Mouse (Mus musculus): ENCODE measurements around the gene Nacad. TPM values are rescaled to one million over a fixed set of nuclear protein-coding genes. Genes with fewer than 3 reads are reported as not detected.
A peak's percentile ranks its signal among the peaks of the same experiment; 100 is the strongest.

Nacad gene
- polyA plus RNA-seq, 1 experiment from 2014 or later, result 100.0 TPM

DNA sequence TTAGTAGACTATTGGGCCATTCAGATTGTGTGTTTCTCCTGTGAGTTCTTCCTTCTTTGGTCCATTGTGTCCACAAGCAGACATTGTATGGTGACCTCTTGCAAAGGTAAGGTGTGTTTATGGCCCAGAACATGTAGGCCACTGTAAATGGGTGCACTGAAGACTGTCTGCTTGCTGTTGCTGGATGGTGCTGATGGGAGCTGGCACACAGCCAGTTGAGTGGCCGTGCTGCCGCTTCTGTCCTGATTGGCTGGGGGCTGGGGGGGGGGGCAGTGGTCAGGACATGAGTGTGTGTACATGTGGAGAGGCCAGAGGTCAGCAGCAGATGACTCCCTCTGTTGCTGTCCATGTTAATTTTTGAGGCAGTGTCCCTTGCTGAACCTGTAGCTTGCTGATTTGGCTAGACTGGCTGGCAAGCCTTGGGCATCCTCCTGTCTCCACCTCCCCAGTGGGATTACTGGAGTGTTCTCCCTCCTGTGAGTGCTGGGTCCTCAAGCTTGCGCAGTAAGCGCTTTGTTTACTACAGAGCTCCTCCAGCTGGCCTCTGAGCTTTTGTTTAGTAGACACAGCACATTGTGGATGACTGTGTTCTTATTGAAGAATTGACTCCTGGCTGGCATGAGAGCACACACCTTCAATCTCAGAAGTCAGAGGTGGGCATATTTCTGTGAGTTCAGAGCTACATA lies 25.6 kb downstream of the Nacad start:
- no peaks in the 10 kb centered on the region for H3K9me3 ChIP-seq (ENCODE audit: control insufficient read depth, low read length)
- 68% methylated on average over 4 of the region's 4 CpGs for WGBS
- no peak for DNase-seq
- no peak overlapping the region for H3K4me3 ChIP-seq (replicated peaks; ENCODE audit: low read depth, low read length)
- ATAC-seq (ENCODE audit: low FRiP score, low TSS enrichment), result no peak
- H3K4me2 ChIP-seq (ENCODE audit: low read length), result no peak overlapping the region
- H3K27me3 ChIP-seq (ENCODE audit: control insufficient read depth, insufficient read depth, low read length), result no peaks in the 10 kb centered on the region
- peaks cover 12% of the 10 kb centered on the region for H3K36me3 ChIP-seq (ENCODE audit: control insufficient read depth, insufficient read depth, low read length)
- H3K9ac ChIP-seq (replicated peaks; ENCODE audit: low read length), result no peak overlapping the region
- H3K27ac ChIP-seq (replicated peaks; ENCODE audit: low read depth, low read length), result no peak overlapping the region
- no peaks in the 10 kb centered on the region for H3K4me1 ChIP-seq (ENCODE audit: control insufficient read depth, insufficient read depth, low read length)

GRCm38 (mm10) chr11:6579361-6579760 lies 26.5 kb downstream of the Nacad start:
- Histone ChIP-seq H3K4me3 (replicated peaks; ENCODE audit: low read depth, low read length) (no peak overlapping the region), H3K27me3 (ENCODE audit: control insufficient read depth, insufficient read depth, low read length) (no peaks in the 10 kb centered on the region), H3K27ac (replicated peaks; ENCODE audit: low read depth, low read length) (no peak overlapping the region), H3K36me3 (ENCODE audit: control insufficient read depth, insufficient read depth, low read length) (0 out of 2 replicates have a peak, but pooled peaks cover 6% of the 10 kb centered on the region), H3K4me2 (ENCODE audit: low read length) (no peak overlapping the region), H3K9me3 (ENCODE audit: control insufficient read depth, low read length) (no peaks in the 10 kb centered on the region), H3K9ac (replicated peaks; ENCODE audit: low read length) (no peak overlapping the region), H3K4me1 (ENCODE audit: control insufficient read depth, insufficient read depth, low read length) (no peaks in the 10 kb centered on the region)
- DNase-seq (no peak), ATAC-seq (ENCODE audit: low FRiP score, low TSS enrichment) (no peak)
- 95% methylated on average over 7 of the region's 7 CpGs for WGBS

DNA sequence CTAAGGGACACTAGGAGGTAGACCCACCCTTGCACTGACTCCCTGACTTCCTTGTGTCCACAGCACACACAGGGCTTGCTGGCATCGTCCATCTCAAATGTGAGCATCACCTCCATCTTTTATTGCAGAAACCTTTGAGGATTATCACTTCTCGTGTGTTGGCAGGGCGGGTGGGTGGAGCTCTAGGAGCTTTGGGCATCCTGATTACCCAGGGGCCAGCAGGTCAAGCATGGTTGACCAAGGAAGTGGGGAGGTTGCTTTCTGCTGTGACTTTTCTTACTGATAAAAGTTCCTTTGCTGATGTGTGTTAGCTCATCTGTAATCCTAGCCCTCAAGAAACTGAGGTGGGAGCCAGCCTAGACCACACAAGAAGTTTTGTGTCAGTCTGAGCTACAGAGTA lies 29.7 kb downstream of the Nacad start:
- Histone ChIP-seq H3K27ac (replicated peaks; ENCODE audit: low read depth, low read length) (no peak overlapping the region), H3K4me2 (ENCODE audit: low read length) (no peak overlapping the region), H3K9me3 (ENCODE audit: control insufficient read depth, low read length) (no peaks in the 10 kb centered on the region), H3K36me3 (ENCODE audit: control insufficient read depth, insufficient read depth, low read length) (peaks cover 24% of the 10 kb centered on the region), H3K4me1 (ENCODE audit: control insufficient read depth, insufficient read depth, low read length) (no peaks in the 10 kb centered on the region), H3K27me3 (ENCODE audit: control insufficient read depth, insufficient read depth, low read length) (no peaks in the 10 kb centered on the region), H3K4me3 (replicated peaks; ENCODE audit: low read depth, low read length) (no peak overlapping the region), H3K9ac (replicated peaks; ENCODE audit: low read length) (no peak overlapping the region)
- no peak for DNase-seq
- WGBS, result 73% methylated on average over 3 of the region's 3 CpGs
- ATAC-seq (ENCODE audit: low FRiP score, low TSS enrichment), result no peak

GRCm38 (mm10) chr11:6569410-6569777 lies 36.5 kb downstream of the Nacad start:
- H3K4me3 ChIP-seq (replicated peaks; ENCODE audit: low read depth, low read length), result no peak overlapping the region
- no peak overlapping the region for H3K9ac ChIP-seq (replicated peaks; ENCODE audit: low read length)
- H3K4me1 ChIP-seq (ENCODE audit: control insufficient read depth, insufficient read depth, low read length), result peaks cover 13% of the 10 kb centered on the region
- no peak for DNase-seq
- peaks cover 17% of the 10 kb centered on the region for H3K36me3 ChIP-seq (ENCODE audit: control insufficient read depth, insufficient read depth, low read length)
- no peaks in the 10 kb centered on the region for H3K9me3 ChIP-seq (ENCODE audit: control insufficient read depth, low read length)
- H3K4me2 ChIP-seq (ENCODE audit: low read length), result no peak overlapping the region
- WGBS, result 49% methylated on average over 3 of the region's 3 CpGs
- peak; percentile 54 for ATAC-seq (ENCODE audit: low FRiP score, low TSS enrichment)
- no peaks in the 10 kb centered on the region for H3K27me3 ChIP-seq (ENCODE audit: control insufficient read depth, insufficient read depth, low read length)
- H3K27ac ChIP-seq (replicated peaks; ENCODE audit: low read depth, low read length), result peak overlapping the region; percentile 73

DNA sequence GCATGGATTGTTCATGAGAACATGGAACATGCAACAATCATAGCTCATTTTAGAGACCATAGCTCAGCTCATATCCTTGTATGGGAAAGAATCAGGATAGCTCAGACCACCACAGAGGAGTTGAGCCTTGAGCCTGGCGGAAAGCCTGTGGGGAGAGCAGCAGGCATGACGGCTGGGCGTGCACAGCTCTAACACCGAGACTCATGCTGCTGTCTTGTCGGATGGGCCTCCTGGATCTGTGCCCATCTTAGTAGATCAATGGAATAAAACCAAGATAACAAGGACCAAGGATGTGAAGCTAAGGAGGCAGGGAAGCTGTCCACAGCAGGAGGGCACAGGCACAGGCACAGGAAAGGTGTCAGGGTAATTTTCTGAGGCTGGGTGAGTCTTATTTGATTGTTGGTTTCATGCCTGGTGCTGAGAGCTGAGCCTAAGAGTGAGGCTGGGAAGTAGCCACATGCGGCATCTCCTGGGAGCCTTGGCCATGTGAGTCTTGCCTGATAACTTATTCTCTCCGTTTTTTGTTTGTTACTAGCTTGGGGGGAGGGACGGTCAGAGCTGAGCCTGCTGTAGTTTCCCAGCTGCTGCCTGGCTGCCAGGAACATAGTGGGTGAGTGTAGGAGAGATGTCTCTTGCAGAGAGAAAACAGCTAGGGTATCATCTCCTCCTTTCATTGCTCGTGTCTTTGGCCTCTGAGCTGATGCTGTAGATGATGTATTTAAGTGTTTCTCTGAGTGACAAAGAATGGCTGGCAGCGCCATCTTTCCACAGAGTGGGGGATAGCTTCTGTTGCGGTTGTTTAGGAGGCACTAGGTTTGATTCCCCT lies 37.1 kb downstream of the Nacad start:
- H3K27ac ChIP-seq (replicated peaks; ENCODE audit: low read depth, low read length), result peak overlapping the region; percentile 73
- DNase-seq (peak; percentile 60), ATAC-seq (ENCODE audit: low FRiP score, low TSS enrichment) (peak; percentile 64; the same call in 1 of the 2 replicates)
- WGBS, result 34% methylated on average over 11 of the region's 11 CpGs
- 0 out of 2 replicates have a peak overlapping the region, but pooled peaks have one; percentile 17 for H3K4me2 ChIP-seq (ENCODE audit: low read length)
- no peak overlapping the region for H3K9ac ChIP-seq (replicated peaks; ENCODE audit: low read length)
- H3K36me3 ChIP-seq (ENCODE audit: control insufficient read depth, insufficient read depth, low read length), result peaks cover 16% of the 10 kb centered on the region
- H3K9me3 ChIP-seq (ENCODE audit: control insufficient read depth, low read length), result no peaks in the 10 kb centered on the region
- peaks cover 13% of the 10 kb centered on the region for H3K4me1 ChIP-seq (ENCODE audit: control insufficient read depth, insufficient read depth, low read length)
- H3K4me3 ChIP-seq (replicated peaks; ENCODE audit: low read depth, low read length), result no peak overlapping the region
- H3K27me3 ChIP-seq (ENCODE audit: control insufficient read depth, insufficient read depth, low read length), result no peaks in the 10 kb centered on the region

- Histone ChIP-seq H3K27ac (replicated peaks; ENCODE audit: low read depth, low read length) (peak overlapping the region; percentile 73; the same call in 1 of the 2 replicates), H3K4me3 (replicated peaks; ENCODE audit: low read depth, low read length) (no peak overlapping the region), H3K4me2 (ENCODE audit: low read length) (no peak overlapping the region), H3K27me3 (ENCODE audit: control insufficient read depth, insufficient read depth, low read length) (no peaks in the 10 kb centered on the region), H3K36me3 (ENCODE audit: control insufficient read depth, insufficient read depth, low read length) (peaks cover 13% of the 10 kb centered on the region), H3K4me1 (ENCODE audit: control insufficient read depth, insufficient read depth, low read length) (peaks cover 13% of the 10 kb centered on the region), H3K9me3 (ENCODE audit: control insufficient read depth, low read length) (no peaks in the 10 kb centered on the region), H3K9ac (replicated peaks; ENCODE audit: low read length) (no peak overlapping the region)
- DNase-seq (no peak), ATAC-seq (ENCODE audit: low FRiP score, low TSS enrichment) (no peak)
- WGBS, result 89% methylated on average over 8 of the region's 8 CpGs
Observed at GRCm38 (mm10) chr11:6567951-6568350, 37.9 kb downstream of the Nacad start.

GRCm38 (mm10) chr11:6566496-6566895 lies 39.4 kb downstream of the Nacad start:
- Histone ChIP-seq H3K4me3 (replicated peaks; ENCODE audit: low read depth, low read length) (no peak overlapping the region), H3K36me3 (ENCODE audit: control insufficient read depth, insufficient read depth, low read length) (peaks cover 5% of the 10 kb centered on the region; the same call in 1 of the 2 replicates), H3K4me2 (ENCODE audit: low read length) (no peak overlapping the region), H3K27me3 (ENCODE audit: control insufficient read depth, insufficient read depth, low read length) (no peaks in the 10 kb centered on the region), H3K9me3 (ENCODE audit: control insufficient read depth, low read length) (no peaks in the 10 kb centered on the region), H3K27ac (replicated peaks; ENCODE audit: low read depth, low read length) (no peak overlapping the region), H3K9ac (replicated peaks; ENCODE audit: low read length) (no peak overlapping the region), H3K4me1 (ENCODE audit: control insufficient read depth, insufficient read depth, low read length) (peaks cover 13% of the 10 kb centered on the region)
- DNase-seq (no peak), ATAC-seq (ENCODE audit: low FRiP score, low TSS enrichment) (no peak)
- 95% methylated on average over 4 of the region's 4 CpGs for WGBS

GRCm38 (mm10) chr11:6563201-6563600 lies 42.7 kb downstream of the Nacad start:
- DNase-seq (no peak), ATAC-seq (ENCODE audit: low FRiP score, low TSS enrichment) (no peak)
- Histone ChIP-seq H3K27ac (replicated peaks; ENCODE audit: low read depth, low read length) (no peak overlapping the region), H3K9me3 (ENCODE audit: control insufficient read depth, low read length) (no peaks in the 10 kb centered on the region), H3K4me1 (ENCODE audit: control insufficient read depth, insufficient read depth, low read length) (no peaks in the 10 kb centered on the region), H3K27me3 (ENCODE audit: control insufficient read depth, insufficient read depth, low read length) (no peaks in the 10 kb centered on the region), H3K4me2 (ENCODE audit: low read length) (no peak overlapping the region), H3K9ac (replicated peaks; ENCODE audit: low read length) (no peak overlapping the region), H3K36me3 (ENCODE audit: control insufficient read depth, insufficient read depth, low read length) (0 out of 2 replicates have a peak, but pooled peaks cover 3% of the 10 kb centered on the region), H3K4me3 (replicated peaks; ENCODE audit: low read depth, low read length) (no peak overlapping the region)
- WGBS, result 96% methylated on average over 4 of the region's 4 CpGs

Data from midbrain, embryonic 14.5 days (tissue).